Mouse (Mus musculus) thymus, adult 2 months (tissue): Measurements from ENCODE around the gene Ccdc142.

ENCODE experiments used
- CTCF ChIP-seq: fragments of 200-500 bp; IDR thresholded peaks from 2 replicates; pipeline ENCODE4 v1.5.1; 2012; ENCODE audit warnings: mild to moderate bottlenecking, control low read depth, low read length, moderate library complexity, borderline replicate concordance; ENCODE audit not compliant: control insufficient read depth, poor library complexity, insufficient read depth; ENCODE audit errors: extremely low read depth
- POLR2A ChIP-seq: fragments of 200-500 bp; IDR thresholded peaks from 2 replicates; pipeline ENCODE4 v1.6.1; 2012; ENCODE audit warnings: mild to moderate bottlenecking, low read length, control low read depth, moderate library complexity; ENCODE audit not compliant: control insufficient read depth, poor library complexity, insufficient read depth; ENCODE audit errors: extremely low read depth

DNA sequence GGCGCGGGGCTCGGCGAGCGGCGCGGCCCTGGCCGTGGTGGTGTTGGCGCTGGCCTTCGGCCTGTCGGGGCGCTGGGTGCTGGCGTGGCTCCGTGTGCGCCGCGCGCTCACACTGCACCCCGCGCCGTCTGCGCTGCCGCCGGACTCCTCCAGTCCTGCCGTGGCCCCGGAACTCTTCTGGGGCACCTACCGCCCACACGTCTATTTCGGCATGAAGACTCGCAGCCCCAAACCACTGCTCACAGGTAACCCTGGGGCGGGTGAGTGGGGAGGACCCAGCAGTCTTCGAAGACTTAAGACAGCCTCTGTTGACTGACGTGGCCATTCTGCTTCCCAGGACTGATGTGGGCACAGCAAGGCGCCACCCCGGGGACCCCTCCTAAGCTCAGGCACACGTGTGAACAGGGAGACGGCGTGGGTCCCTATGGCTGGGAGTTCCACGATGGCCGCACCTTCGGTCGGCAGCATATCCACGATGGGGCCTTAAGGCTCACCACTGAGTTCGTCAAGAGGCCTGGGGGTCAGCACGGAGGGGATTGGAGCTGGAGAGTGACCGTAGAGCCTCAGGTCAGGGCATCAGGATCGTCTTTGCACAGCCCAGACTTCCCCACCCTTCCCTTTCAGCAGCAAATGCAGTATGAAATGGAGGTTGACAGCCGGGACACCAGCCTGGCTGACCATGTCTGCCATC is 14.4 kb downstream of the Ccdc142 start:
- TF ChIP-seq POLR2A (no peak), CTCF (no peak)
